Mouse (Mus musculus) stomach, postnatal 0 days (tissue): Measurements from ENCODE around the gene Uhrf1bp1.

Experiments
- CTCF ChIP-seq: IDR thresholded peaks from 2 replicates; pipeline ENCODE4 v1.5.1; 2016; ENCODE audit warnings: antibody characterized with exemption, low read depth, mild to moderate bottlenecking, moderate library complexity
- EP300 ChIP-seq: optimal IDR thresholded peaks from 2 replicates; pipeline ENCODE3; 2016; ENCODE audit warnings: antibody characterized with exemption

DNA sequence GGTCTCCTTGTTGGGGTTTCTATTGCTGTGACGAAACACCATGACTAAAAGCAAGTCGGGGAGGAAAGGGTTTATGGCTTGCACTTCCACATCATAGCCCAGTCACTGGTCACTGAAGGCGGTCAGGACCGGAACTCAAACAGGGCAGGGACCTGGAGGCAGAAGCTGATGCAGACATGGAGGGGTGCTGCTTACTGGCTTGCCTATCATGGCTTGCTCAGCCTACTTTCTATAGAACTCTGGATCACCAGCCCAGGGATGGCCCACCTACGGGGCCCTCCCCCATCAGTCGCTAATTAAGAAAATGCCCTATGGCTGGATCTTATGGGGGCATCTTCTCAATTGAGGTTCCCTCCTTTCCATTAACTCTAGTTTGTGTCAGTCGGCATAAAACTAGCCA, 55.1 kb downstream of the Uhrf1bp1 start:
- TF ChIP-seq CTCF (no peak), EP300 (no peak)
